Comparison of ENCODE assay signal across 22 mouse cellular contexts in genomic region chr7:117278388-117278961, GRCm38 (mm10).
DNase-seq lines count a peak whose midpoint lies in the region; ATAC-seq and TF ChIP-seq lines count a peak whose summit lies in the region.
"Had no signal": no experiment of that assay in that cellular context is flagged by ENCODE, and none has a peak within 500 bp of the region (broad histone marks: within the 10 kb centered on the region; RNA-seq: fewer than 3 reads in every experiment).

No protein-coding gene starts in this region.

- no peak for TF ChIP-seq CTCF in thymus, adult 2 months (IDR thresholded peaks at IDR 0.05; ENCODE audit: borderline replicate concordance, control insufficient read depth, extremely low read depth, insufficient read depth, low read length, poor library complexity)

- no peak for ATAC-seq in forebrain, embryonic 15.5 days (replicated peaks)
- peak; percentile 54; the same call in 1 of the 2 replicates for ATAC-seq in limb, embryonic 11.5 days (ENCODE audit: insufficient number of reproducible peaks, low FRiP score, low TSS enrichment, low read depth)
- ATAC-seq: forebrain, embryonic 16.5 days; inflammation-experienced regulatory T-cells, adult 6 months; midbrain, embryonic 13.5 days had no signal

- 72% methylated on average over 6 of the region's 6 CpGs for WGBS in forebrain, embryonic 10.5 days
- 69% methylated on average over 6 of the region's 6 CpGs for WGBS in forebrain, embryonic 15.5 days
- WGBS in limb, embryonic 11.5 days = 43% methylated on average over 6 of the region's 6 CpGs
- WGBS in thymus, adult 2 months = 80% methylated on average over 6 of the region's 6 CpGs

- H3K36me3 ChIP-seq in forebrain, embryonic 10.5 days (replicated peaks) = no peaks in the 10 kb centered on the region
- H3K36me3 ChIP-seq in forebrain, embryonic 15.5 days = no peaks in the 10 kb centered on the region
- H3K36me3 ChIP-seq in limb, embryonic 11.5 days (ENCODE audit: control insufficient read depth, insufficient read depth, low read length) = no peaks in the 10 kb centered on the region
- no peaks in the 10 kb centered on the region for H3K36me3 ChIP-seq in thymus, adult 2 months (ENCODE audit: control insufficient read depth, insufficient read depth, low read length)
- H3K36me3 ChIP-seq: heart, embryonic 12.5 days; limb, embryonic 15.5 days; midbrain, embryonic 13.5 days had no signal

- H3K27me3 ChIP-seq in forebrain, embryonic 10.5 days (ENCODE audit: poor library complexity, severe bottlenecking) = no peaks in the 10 kb centered on the region
- H3K27me3 ChIP-seq in forebrain, embryonic 15.5 days = no peaks in the 10 kb centered on the region
- no peaks in the 10 kb centered on the region for H3K27me3 ChIP-seq in limb, embryonic 11.5 days (ENCODE audit: control insufficient read depth, insufficient read depth, low read length)
- H3K27me3 ChIP-seq in thymus, adult 2 months (ENCODE audit: control insufficient read depth, insufficient read depth, low read length) = no peaks in the 10 kb centered on the region
- H3K27me3 ChIP-seq: heart, embryonic 12.5 days; limb, embryonic 15.5 days; midbrain, embryonic 13.5 days had no signal

- H3K4me2 ChIP-seq in forebrain, embryonic 15.5 days (replicated peaks) = no peak overlapping the region
- no peak overlapping the region for H3K4me2 ChIP-seq in limb, embryonic 11.5 days (ENCODE audit: low read depth, severe bottlenecking)
- H3K4me2 ChIP-seq: heart, embryonic 12.5 days; hindbrain, embryonic 14.5 days; limb, embryonic 15.5 days; midbrain, embryonic 13.5 days had no signal

- H3K4me3 ChIP-seq in forebrain, embryonic 10.5 days = no peak overlapping the region
- no peak overlapping the region for H3K4me3 ChIP-seq in forebrain, embryonic 15.5 days
- no peak overlapping the region for H3K4me3 ChIP-seq in limb, embryonic 11.5 days (ENCODE audit: low read depth, low read length)
- no peak overlapping the region for H3K4me3 ChIP-seq in thymus, adult 2 months (ENCODE audit: control insufficient read depth, insufficient read depth, low read length)
- H3K4me3 ChIP-seq: heart, embryonic 12.5 days; limb, embryonic 15.5 days; midbrain, embryonic 13.5 days had no signal

- DNase-seq in forebrain, embryonic 10.5 days (ENCODE audit: extremely low spot score, low spot score) = no peak
- DNase-seq in kidney, adult 9 months = peak; percentile 33
- DNase-seq in kidney, postnatal 4 days = no peak
- peak; percentile 46 for DNase-seq in forelimb bud, embryonic 11.5 days (ENCODE audit: low read depth, low spot score)
- DNase-seq in limb, embryonic 11.5 days (ENCODE audit: low spot score) = peak; percentile 44
- no peak for DNase-seq in thymus, adult 2 months
- no peak for DNase-seq in adrenal gland, postnatal 4 days (ENCODE audit: low spot score in 2 of 2)
- DNase-seq: adrenal gland, postnatal 14 days; cerebellum, adult 8-10 months; gastrocnemius, postnatal 25 days; heart, adult 18-20 months; heart, postnatal 10 days; right cerebral cortex, postnatal 14 days had no signal

- no peak for TF ChIP-seq POLR2A in thymus, adult 2 months (IDR thresholded peaks at IDR 0.05; ENCODE audit: control insufficient read depth, extremely low read depth, insufficient read depth, low read length, poor library complexity)

- peaks cover 11% of the 10 kb centered on the region for H3K4me1 ChIP-seq in forebrain, embryonic 10.5 days
- H3K4me1 ChIP-seq in forebrain, embryonic 15.5 days = no peaks in the 10 kb centered on the region
- H3K4me1 ChIP-seq in limb, embryonic 11.5 days (ENCODE audit: control insufficient read depth, insufficient read depth, low read length) = peaks cover 7% of the 10 kb centered on the region; the same call in 1 of the 2 replicates
- no peaks in the 10 kb centered on the region for H3K4me1 ChIP-seq in thymus, adult 2 months (replicated peaks; ENCODE audit: control insufficient read depth, insufficient read depth, low read length)
- H3K4me1 ChIP-seq: heart, embryonic 12.5 days; limb, embryonic 15.5 days had no signal

- no peaks in the 10 kb centered on the region for H3K9me3 ChIP-seq in forebrain, embryonic 10.5 days
- no peaks in the 10 kb centered on the region for H3K9me3 ChIP-seq in forebrain, embryonic 15.5 days
- no peaks in the 10 kb centered on the region for H3K9me3 ChIP-seq in limb, embryonic 11.5 days (ENCODE audit: control insufficient read depth, low read length)
- H3K9me3 ChIP-seq: heart, embryonic 12.5 days; limb, embryonic 15.5 days; midbrain, embryonic 13.5 days had no signal

- H3K9ac ChIP-seq in forebrain, embryonic 15.5 days (replicated peaks) = no peak overlapping the region
- no peak overlapping the region for H3K9ac ChIP-seq in limb, embryonic 11.5 days (ENCODE audit: low read length)
- H3K9ac ChIP-seq: heart, embryonic 12.5 days; hindbrain, embryonic 14.5 days; limb, embryonic 15.5 days; midbrain, embryonic 13.5 days had no signal

- 0 out of 2 replicates have a peak overlapping the region, but pooled peaks have one; percentile 3 for H3K27ac ChIP-seq in forebrain, embryonic 10.5 days
- no peak overlapping the region for H3K27ac ChIP-seq in forebrain, embryonic 15.5 days (replicated peaks)
- H3K27ac ChIP-seq in limb, embryonic 11.5 days (replicated peaks; ENCODE audit: low read depth, low read length) = no peak overlapping the region
- no peak overlapping the region for H3K27ac ChIP-seq in thymus, adult 2 months (ENCODE audit: control insufficient read depth, insufficient read depth, low read length)
- H3K27ac ChIP-seq: hindbrain, embryonic 14.5 days; limb, embryonic 15.5 days; macrophage; midbrain, embryonic 13.5 days; stomach, postnatal 0 days had no signal

Comparison
In these comparisons a context has a peak if more than half of its experiments do, and no peak if none do; other contexts are left out.
1. DNase-seq: peak in kidney, adult 9 months (single experiment), forelimb bud, embryonic 11.5 days (single experiment) and limb, embryonic 11.5 days (single experiment); none in forebrain, embryonic 10.5 days (single experiment), kidney, postnatal 4 days (0 of 2), thymus, adult 2 months (single experiment) and adrenal gland, postnatal 4 days (0 of 2).